Mouse (Mus musculus) thymus, postnatal 0 days (tissue): Measurements from ENCODE around the gene Clptm1. TPM values are rescaled to one million over a fixed set of nuclear protein-coding genes. Genes with fewer than 3 reads are reported as not detected.
A peak's percentile ranks its signal among the peaks of the same experiment; 100 is the strongest.
"Not testable (repeated sequence)": the region's sequence is repeated elsewhere in the genome, so short reads cannot be mapped to it uniquely, and the experiment has no call there.

Experiments used
- DNase-seq: peaks from one replicate; pipeline ENCODE4 v3.0.0-alpha.2; 2015; ENCODE audit warnings: low spot score
- polyA plus RNA-seq: library from polyadenylated mRNA; unstranded; fragments of >200 nt; fragmentation: Nextera tagmentation; extraction: Ambion mirVana; gene quantifications from 2 replicates; pipeline ENCODE4 v1.2.1, GENCODE M21; 2015

The Clptm1 gene
- polyA plus RNA-seq, 1 experiment from 2014 or later: 66.6 TPM

DNA sequence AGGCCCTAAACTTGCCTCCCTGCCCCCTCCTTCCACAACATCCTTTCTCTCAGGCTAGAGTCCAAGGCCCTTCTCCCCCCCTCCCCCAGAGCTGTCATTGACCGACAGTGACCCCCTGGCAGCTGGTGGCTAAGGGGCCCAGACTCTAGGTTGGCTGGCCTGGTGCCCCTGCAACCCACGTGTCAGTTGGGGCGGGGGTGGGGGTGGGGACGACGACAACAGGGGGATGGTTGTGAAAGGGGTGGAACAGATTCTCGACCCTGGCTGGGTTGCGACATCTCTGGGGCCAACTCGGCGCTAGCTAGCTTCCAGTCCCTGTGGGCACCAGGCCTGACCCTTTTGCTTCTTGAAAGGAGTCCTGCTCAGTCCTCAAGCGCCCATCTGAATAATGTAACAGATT, 28.6 kb upstream of the Clptm1 start:
- no peak for DNase-seq

DNA sequence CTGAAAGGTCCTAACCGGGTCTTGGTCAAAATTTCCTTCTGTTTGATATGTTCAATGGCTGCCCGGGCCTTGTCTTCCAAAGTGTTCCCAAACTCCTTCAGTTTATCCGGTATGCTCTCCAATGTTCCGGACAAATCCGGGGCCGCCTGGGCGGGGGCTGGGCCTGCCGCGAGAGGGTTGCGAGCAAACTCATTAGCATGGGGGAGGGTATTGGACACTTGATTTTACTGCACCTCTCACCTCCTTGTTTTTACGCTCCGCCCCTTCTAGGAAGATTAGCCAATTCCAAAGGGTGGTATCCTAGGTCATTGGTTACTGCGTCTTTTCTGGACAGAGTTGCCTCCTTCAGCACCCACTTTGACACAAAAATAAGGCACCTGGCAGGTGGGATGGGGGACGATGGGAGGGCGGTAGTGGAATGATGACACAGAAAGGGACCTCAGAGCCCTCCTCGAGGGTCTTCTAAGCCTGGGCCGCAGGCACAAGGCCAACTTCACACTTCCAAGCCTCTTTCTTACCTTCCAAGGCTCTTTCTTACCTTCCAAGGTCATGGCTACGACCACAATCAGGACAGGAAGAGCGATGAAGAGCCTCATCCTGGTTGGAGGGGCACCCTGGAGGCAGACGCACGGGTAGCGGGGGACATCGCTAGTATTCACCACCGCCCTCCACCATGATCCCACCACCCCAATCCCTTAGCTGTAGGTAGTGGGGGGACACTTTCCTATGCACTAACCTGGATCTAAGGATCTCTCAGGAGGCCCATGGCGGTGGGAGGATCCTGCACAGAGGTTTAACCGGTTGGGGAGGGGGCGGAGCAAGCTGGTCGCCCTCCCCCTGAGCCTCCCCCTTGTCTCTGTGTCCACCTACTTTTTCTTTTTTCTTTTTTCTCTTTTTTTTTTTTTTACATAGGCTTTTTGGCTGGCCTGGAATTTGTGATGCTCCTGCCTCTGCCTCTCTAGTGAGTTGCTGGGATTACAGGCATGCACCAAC, 27.3 kb upstream of the Clptm1 start, which contains the start of gene Apoc1:
Gene Apoc1 (minus strand): TSS at position 788 of the 993 bp plus-strand sequence.
- no peak for DNase-seq

DNA sequence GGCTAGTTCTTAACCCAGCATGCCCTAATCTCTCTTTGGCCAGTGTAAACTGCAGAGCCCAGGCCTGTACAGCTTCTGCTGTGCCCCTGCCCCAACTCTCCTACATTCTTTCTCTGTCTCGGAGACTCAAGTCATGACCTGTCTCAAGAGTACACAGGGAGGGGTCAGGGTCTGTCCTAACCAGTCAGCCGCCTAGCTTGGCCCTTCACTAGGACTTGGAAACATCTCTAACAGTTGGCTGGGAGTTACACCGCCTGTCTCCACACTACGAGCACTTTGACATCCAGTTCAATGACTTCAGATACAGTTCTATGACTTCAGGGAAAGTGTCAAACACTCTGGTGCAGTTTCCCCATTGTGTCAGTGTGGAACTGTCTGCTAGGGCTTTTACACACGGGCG, 26.6 kb upstream of the Clptm1 start:
- no peak for DNase-seq

DNA sequence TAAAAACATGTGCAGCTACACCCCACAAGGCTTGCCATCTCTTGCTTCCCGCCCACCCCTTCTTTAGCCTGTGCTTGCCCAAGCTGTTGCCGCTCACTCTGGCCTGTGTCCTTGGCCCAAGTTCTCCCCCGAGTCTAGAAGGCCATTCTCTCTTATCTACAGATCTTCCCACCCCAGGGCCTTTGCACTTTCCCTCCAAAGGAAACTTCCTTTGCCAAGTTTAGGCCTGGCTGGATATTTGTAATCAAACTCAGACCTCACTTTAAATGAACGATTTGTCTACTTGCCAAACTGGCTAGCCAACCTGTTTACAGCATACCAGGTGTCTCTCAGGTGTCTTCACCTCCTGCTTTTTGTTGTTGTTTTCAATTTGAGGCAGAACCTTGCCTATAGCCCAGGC, 26.0 kb upstream of the Clptm1 start:
- DNase-seq: no peak

DNA sequence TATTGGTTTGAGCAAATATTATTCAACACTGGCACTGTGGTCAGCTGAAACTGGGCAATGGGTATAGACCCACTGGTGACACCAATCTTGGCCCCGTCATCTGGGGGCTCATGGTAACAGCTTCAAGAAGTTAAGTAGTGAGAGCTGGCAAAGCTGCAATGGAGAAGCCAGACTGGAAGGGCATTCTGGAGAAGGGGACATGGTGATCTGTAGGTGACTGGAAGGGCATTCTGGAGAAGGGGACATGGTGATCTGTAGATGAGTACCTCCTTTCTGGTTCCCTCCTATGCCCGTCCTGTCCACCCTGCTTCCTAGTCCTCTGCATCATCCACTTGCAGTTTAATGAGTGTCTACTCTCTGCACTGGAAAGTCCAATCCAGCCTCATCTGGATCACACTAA, 23.8 kb upstream of the Clptm1 start:
- no peak for DNase-seq

DNA sequence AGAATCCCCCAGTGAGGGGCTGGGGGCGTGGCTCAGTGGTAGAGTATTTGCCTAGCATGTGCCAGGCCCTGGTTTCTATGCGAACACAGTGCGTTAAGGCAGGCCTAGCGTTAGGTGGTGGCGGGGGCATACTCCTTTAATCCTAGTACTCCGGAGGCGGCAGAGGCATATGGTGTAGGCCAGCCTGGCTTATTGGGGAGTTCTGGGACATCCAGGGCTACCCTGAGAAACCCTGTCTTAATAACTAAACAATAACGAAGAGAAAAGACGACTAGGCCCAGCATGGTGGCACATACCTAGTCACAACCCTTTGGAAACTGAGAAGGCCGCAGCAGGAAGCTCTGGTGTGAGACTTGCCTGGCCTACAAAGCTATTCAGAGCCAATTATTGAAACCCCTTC, 23.3 kb upstream of the Clptm1 start:
- no peak for DNase-seq

DNA sequence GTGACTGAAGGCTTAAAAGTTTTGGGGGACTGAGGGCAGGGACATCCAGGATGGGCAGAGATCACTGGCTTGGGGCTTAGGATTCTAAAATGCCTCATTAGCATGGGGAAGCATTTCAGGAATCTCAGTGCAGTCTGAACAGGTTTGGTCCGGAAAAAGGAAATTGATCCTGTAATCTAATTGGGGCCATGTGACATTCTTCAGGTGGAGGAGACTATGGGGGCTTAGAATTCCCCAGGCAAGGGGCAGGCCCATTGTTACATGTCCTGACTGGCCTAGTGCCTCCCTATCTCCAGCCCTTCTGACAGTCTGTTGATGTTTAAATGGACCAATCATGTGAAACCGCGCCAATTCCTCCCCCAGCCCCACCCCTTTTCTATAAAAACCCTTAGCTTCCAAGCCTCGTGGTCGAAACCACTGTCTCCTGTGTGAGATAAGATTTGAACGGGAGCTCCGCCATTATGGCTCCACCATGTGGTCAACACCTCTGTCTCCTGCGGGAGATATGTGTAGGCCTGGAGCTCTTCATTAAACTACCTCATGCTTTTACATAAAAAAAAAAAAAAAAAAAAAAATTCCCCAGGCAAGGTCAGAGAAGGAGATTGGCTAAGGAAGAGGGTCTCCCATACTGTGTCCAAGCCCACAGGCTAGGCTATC, 22.2 kb upstream of the Clptm1 start:
- DNase-seq: not testable (repeated sequence)

DNA sequence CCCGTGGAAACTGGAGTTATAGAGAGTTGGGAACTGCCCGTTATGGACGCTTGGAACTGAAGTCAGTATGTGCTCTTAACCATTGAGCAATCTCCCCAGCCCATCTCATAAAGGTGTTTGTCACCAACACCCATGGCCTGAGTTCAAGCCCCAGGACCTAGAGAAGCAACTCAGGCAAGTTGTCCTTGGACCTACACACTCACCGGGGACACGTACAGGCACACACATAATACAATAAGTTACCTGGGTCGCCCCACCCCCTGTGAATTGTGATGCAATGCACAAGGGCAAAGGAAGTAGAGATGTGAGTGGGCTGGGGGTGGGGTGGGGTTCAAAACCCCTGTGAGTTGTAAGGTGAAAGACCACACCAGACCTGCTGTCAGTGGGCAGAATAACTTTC, 21.7 kb upstream of the Clptm1 start:
- DNase-seq: no peak

DNA sequence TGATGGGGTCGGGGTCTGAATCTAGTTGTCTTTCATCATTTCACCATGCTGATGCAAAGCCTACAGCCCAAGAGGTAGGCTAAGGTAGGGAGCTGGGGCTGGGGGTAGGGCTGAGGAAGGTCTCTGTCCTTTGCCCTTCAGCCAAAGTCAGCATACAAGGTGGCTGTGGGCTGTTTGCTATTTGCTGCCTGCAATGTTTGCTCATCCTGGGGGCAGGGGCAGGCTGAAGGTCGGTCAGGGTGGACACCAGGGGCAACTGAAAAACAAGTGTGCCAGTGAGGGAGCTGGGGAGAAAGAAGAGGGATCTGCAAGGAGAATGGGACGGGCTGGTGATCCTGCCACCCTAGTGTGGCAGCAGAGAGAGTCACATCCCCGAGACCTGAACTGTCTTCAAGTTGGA, 20.5 kb upstream of the Clptm1 start:
- DNase-seq: no peak

DNA sequence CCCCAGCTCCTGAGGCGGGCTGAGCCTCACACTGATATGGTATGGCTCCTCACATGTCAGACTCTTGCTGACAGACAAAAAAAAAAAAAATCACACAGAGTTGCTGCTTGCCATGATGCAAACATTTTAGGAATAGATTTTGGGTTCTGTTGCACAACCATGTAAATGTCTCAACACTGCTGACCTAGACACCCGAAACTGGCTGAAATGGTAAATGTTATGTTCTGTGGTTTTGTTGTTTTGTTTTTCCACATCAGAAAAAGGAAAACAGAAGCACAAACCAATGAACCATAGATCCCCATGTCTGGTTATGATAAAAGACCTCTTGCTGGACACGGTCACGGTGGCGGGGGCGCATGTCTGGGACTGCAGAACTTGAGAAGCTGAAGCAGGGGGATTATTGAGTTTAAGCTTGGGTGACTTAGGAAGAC, 19.0 kb upstream of the Clptm1 start:
- DNase-seq: no peak

DNA sequence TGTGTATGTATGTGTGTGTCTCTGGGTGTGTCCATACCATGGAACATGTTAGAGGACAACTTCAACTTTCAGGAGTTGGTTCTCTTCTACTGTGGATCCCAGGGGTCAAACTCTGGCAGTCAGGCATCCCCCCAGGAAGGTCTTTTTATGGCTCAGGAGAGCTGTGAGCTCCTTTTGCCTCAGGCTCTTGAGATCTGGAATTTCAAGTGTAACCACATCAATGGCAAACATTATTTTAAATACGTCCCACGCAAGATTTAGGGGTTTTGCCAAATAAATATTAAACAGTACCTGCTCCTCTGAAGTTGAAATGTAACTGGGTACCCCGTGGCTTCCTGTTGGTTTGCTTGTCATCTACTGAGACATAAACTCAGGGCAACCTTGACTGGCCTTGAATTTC, 18.1 kb upstream of the Clptm1 start:
- no peak for DNase-seq

DNA sequence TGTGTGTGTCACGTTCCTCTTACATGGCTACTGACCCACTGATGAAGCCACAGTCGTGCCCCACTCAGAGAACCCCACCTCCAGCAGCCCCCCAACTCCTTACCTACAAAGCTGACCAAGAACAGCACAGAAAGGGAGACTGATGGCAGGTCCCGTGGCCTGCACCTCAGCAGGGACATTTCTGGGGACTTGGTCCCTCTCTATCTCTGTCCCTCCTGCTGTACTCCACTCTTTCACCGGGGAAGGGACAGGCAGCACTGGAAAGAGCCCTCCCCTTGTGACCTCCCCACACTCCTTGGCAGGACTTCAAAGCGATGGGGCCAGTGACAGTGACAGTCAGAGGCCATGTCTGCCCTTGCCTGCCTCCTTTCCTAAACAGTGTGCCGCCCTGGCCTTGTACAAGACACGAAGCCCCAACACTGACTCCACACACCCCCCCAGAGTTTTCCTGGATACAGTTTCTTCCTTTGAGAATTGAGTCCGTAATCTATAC, 16.4 kb upstream of the Clptm1 start, which contains the start of the genes Gm44805 and Apoc4:
Gene Gm44805 (minus strand): TSS at position 222 of the 493 bp plus-strand sequence.
Gene Apoc4 (minus strand): TSS at position 278 of the 493 bp plus-strand sequence.
- DNase-seq: no peak

DNA sequence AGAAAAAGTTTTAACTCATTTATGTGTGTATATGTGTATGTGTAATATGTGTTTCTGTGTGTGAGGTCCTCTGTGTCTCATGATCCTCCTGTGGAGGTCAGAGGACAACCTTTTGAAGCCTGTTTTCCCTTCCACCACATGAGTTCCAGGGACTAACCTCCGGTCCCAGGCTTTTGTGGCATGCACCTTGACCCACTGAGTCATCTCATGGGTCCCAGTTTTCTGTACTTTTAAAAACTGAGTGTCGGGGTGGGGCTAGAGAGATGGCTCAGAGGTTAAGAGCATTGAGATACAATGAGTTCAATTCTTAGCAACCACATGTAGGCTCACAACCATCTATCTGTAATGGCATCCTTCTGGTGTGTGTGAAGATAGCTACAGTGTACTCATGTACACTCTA, 15.9 kb upstream of the Clptm1 start:
- no peak for DNase-seq

DNA sequence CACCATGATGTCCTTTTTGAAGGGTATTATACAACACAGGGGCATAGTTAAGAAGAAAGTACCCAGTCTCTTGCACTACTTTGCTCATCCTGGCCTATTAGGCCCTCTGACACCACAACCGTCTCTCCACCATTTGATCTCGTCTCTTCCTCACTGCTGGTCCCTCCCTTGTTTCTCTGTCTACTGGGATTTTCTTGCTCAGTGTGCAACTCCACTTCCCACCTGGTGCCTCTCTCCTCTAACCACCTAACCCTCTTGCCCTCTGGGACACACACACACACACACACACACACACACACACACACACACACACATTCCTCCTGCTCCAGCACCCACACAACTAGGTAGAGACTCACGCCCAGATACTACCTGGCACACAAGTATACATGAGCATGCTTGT, 14.1 kb upstream of the Clptm1 start:
- DNase-seq: no peak

DNA sequence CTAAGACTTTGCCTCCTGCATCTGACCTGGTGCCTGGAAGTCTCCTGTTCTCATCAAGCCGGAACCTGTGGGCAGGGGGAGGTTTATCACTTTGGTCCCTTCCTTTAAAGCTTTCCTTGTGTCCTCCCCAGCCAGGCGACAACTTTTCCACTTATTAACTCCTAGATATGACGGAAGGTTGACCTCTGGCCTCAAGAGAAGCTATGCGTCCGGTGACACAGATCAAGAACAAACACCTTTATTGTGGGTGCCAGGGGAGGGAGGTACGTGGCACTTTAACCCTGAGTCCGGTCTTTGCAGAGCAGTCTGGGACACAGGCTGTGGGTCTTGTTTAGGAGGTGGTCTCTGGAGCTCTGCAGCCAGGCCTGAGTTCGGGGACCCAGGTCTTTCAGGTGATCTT, 13.0 kb upstream of the Clptm1 start, which contains the start of gene Apoc2:
Gene Apoc2 (minus strand): TSS at position 70 of the 400 bp plus-strand sequence.
- DNase-seq: no peak

DNA sequence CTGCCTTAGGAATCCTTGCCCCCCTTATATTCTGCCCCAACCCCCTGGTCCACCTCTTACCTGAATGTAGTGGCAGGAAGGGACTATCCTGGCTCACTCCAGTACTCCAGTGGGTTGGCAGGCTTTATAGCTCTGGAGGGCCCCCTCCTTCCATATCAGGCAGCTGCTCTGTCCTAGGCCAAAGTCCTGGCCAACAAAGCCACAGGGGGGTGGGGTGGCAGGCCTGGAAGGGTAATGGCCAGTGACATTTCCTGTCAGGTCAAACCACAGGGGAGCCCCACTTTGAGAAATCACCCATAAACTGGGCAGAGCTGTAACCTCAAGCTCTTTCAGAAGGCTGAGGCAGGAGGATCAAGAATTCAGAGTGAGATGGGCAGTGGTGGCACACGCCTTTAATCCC, 11.8 kb upstream of the Clptm1 start:
- no peak for DNase-seq

DNA sequence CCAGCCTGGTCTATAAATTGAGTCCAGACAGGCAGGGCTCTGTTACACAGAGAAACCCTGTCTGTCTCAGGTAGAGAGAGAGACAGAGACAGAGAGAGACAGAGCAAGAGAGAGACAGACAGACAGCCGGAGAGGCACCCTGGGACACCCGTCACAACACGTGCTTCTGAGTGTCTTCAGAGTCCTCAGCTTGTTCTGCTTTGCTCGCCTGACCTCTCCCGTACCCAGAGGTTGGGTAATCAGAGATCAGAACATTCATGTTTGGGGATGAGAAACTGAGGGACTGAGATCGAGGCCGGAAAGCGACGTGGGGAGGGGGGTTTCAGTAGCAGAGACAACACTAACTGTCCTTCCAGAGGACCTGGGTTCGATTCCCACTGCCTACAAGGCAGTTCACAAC, 11.0 kb upstream of the Clptm1 start:
- DNase-seq: no peak

DNA sequence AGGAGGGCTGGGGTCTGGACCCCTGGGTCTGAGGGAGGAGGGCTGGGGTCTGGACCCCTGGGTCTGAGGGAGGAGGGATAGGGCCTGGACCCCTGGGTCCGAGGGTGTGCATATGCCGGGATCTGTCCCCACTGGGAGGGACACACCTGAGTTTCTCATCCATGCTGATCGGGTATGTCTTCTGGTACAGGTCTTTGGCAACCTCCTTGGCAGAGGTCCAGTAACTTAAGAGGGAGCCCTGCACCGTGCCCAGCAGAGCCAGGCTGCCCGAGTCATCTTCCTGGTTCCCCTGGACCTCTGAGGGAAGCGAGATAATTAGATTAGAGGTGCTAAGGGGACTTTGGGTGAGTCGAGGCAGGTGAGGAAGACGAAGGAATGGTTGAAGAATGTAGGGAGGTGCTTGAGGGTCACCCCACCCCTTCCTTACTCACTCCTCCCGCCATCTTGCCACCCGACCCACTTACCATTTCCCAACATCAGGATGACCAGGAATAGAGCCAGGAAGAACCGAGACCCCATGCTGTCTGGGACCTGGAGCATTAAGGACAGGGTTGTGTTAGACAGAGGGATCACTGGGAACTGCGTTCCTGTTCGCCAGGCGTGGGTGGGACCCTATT, 8.4 kb upstream of the Clptm1 start:
- no peak for DNase-seq

DNA sequence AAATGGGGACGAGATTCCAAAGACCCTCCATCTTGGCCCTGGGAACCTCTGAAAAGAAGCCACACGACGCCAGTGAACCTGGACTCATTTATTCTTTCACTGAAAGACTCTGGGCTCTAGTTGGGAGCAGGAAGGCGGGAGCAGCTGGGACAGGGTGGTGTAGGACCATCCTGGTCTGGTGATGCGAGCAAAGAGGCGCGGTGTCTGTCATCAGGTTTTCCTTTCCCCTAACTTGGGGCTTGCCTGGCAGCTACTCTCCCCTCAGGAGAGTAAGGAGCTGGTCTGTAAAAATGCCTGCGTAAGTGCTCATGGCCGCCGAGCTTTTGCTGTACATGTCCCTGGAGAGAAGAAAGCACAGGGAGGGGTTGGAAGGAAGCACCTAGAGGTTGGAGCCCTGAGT, 6.7 kb upstream of the Clptm1 start:
- no peak for DNase-seq

DNA sequence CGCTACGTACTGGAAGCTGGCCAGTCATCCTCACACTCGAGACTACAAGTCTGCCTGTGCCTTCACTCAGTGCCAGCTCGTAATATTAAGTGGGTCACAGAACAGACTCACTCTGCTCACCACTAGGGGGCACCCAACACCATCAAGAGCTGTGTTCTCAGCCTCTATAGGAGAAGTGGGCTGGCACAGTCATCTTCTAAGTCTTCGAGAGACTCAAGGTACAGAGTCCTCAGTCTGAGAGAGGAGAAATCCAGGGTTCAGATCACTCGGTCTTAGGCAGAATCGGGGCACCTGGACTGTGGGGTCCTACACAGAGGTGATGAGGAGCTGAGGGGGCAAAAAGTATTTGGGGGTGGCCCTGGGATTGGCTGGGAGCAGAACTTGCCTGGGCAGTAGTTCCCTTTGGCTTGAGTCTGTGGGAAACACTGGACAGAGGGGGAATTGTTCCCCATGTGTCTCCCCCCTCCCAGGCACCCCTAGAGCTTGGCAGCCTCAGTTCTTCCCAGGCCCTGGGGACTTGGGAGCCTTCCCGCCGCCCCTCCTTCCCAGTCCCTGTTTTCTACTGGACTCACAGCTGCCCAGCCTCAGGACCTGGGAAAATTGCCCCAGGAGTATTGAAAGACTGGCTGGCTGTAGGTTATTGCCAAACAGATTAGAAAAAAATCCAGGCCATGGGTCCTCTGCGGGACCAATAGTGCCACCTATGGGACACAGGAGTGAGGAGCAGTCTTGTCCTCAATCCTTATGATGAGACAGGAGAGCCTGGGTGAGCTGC, 4.3 kb upstream of the Clptm1 start:
- DNase-seq: peak; percentile 93

DNA sequence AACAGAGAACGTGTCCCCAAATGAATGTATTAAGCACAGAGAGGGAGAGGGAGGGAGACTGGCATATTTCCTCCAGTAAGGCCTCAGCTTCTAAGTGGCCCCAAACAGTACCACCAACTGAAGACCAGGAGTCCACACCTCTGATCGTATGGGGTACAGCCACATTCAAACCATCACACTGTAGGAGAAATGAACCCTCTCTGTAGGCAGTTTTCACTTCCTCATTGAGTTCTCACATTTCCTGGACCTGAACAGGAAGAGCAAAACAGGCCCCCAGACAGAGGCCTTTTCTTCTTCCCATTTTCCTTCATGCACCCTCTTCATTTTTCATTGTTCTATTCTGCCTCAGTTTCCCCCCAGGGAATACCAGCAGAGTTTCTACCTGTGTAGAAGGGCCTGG, 2.6 kb upstream of the Clptm1 start:
- DNase-seq: no peak
